Mouse (Mus musculus) CD4-positive helper T cell, adult 2 months (primary cell): Measurements from ENCODE around the gene Wwp2.

Experiments used
- DNase-seq: peaks from one replicate; pipeline ENCODE4 v3.0.0-alpha.2; 2012; ENCODE audit warnings: low read depth, missing footprints, low spot score

The Wwp2 gene

DNA sequence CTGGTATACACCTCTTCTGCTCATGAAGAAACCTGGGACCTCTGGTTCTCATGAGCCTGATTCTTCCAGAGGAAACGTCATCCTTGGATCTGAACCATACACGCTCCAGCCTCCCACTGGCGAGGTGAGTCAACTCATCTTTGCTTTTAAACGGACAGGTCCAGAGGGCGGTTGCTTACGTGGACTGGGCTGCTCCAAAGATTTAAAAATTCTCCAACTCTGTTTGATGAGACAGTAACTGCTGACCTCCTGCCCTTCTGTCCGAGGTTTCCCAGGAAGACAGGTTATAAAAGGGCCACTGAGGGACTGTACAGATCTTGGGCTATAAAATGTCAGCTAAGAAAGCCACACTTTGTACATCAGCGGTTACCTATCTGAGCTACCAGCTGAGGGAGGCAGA, 5.3 kb upstream of the Wwp2 start:
- DNase-seq: no peak

DNA sequence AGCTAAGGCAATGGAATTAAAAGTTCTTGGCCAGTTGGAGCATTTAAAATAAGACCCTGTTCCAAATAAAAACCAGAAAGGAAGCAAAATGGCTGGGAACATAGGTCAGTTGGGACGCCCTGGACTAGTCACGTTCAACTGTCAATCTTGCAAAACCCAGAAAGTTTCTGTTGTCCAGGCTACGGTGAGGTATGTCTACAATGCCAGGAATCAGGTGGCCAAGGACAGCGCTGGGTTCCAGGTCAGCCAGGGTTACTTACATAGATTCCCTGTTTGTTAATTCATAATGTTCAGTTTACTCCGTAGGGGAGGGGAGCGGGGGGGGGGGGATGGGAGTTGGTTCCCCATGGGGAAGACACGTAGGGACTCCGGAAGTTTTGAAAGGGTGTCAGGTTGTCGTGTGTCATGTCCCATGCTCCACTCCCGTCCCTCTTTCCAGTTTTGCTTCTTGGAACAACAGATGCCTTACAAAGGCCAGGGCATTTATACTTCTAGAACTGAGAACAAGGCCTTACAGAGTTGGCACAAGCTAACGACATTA, 674 bp upstream of the Wwp2 start:
- DNase-seq: no peak

DNA sequence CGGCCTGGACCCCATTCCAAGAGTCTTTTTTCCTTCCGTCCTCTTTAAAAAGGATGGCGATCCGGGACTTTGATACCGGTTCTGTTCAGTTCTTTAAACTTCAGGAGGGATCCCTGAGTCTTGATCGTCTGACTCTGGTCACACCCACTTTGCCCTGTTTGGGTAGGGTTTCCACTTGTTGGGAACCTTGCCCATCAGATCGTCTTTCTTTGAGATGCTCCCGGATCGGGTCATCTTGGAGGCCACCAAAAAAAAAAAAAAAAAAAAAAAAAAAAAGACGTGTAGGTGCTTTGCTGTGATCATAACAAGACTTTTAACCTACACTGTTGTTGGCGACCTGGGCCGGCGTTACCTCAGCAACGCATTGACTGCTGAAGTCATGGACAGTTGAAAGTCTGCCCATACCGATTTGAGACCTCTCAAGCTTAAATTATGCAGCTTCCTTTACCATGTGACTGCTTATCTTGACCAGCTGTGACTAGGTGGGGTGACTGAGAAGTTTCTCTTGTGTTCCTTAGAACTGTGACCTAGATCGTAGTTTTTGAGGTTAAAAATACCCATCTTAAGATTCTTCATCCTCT, 766 bp downstream of the Wwp2 start:
- peak; percentile 59 for DNase-seq

DNA sequence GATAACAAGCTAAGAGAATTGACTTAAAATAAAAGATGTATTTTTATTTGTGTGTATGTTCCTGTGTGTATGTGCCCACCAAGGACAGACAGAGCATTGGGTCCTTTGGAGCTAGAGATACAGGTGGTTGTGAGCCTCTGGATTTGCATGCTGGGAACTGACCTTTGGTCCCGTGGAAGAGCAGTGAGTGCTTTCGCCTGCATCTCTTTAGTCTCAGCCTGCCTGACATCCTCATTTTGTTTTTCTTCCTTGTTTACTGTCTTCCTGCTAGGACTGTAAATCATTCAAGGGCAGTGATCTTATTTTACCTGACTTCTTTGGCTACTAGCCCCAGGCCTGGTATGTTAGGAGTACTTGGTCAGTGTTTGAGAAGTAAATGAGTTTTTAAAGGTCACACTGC, 1.5 kb downstream of the Wwp2 start:
- no peak for DNase-seq

DNA sequence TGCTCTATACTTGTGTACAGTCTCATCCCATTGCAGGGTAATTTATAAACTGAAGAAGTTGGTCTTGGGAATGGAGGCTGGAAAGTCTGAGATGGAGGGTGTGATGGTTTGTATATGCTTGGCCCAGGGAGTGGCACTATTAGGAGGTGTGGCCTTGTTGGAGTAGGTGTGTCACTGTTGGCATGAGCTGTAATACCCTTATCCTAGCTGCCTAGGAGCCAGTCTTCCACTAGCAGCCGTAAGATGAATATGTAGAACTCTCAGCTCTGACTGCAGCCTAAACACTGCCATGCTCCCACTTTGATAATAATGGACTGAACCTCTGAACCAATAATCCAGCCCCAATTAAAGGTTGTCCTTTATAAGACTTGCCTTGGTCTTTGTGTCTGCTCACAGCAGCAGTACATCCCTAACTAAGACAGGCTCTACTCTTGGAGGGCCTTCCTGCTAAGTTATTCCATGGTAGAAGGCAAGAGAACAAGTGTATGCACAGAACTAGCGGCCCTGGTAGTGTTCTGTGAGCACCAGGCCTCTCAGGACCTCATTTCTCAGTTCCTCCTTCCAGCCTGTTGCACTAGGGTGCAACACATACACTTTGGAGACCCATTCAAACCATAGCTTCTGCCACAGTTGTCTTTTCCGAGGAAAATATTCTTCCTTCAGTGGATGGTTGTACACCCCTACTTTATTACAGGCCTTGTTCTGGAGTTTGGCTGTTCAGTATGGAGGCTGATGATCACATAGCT, 3.9 kb downstream of the Wwp2 start:
- no peak for DNase-seq

DNA sequence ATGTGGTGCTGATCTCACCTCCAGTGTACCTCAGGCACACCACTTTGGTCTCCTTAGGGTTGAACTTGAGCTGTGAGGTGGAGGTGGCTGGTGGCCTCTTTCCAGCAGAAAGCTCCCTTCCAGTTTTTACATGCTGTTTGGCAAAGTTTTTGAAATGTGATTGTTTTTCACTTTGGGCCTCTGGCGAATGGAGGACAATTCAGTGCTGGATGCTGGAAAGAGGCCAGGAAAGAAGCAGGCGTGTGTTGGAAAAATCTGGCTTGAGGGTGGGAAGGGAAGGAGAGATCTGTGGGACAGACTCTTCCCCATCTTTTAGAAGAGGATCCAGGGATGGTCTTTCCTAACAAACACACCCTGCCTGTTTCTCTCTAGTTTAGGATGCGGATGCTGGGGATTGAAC, 8.5 kb downstream of the Wwp2 start:
- no peak for DNase-seq

DNA sequence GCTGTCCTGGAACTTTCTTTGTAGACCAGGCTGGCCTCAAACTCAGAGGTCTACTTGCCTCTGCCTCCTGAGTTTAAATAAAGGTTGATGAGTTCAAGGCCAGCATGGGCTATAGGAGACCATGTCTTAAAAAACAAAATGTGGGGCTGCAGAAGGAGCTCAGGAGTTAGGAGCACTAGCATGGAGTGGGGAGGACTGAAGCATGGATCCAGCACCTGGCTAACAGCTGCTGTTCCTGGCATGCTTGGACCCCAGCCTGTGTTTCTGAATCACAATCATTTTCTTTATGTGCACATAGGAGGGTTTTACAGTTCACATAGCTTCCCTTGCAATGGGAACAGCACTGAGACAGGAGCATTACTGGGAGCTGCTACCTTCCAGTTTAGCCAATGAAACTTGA, 11.5 kb downstream of the Wwp2 start:
- DNase-seq: no peak

DNA sequence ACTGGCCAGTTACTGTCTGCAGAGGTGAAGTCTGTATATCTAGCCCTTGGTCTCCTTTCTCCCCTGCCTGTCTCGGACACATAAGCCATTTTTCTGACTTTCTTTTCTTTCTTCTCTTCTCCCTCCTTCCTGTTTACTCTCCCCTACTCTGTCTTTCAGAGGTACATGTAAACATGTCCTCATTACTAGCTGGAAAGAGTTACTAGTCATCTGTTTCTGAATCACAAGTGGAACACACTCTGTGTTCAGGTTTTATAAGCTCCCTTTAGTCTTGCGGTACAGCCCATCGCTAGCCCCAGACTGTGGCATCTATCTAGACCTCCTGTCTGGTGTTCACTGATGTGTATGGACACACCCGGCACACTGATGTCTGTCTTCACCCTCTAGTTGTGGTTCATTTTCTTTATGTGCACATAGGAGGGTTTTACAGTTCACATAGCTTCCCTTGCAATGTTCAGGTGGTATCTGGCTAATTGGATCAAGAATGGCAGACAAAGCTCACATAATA, 12.3 kb downstream of the Wwp2 start:
- no peak for DNase-seq

DNA sequence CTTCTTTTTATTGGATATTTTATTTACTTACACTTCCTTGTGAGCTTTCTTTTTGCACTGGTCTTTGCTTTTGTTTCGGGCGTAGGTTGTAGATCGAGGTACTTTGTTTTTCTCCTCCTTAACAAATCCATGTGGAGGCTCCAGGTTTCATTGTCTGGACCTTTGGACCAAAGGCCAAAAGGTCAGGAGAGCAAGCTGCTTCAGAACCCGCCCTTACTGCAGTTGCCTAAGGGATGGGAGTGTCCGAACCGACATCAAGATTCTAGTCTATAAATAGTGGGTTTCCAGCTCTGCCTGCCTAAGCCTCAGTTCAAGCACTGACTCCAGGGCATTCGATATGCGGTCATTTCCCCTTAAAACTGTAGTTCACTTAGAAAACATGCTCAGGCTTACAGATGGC, 13.0 kb downstream of the Wwp2 start:
- no peak for DNase-seq

DNA sequence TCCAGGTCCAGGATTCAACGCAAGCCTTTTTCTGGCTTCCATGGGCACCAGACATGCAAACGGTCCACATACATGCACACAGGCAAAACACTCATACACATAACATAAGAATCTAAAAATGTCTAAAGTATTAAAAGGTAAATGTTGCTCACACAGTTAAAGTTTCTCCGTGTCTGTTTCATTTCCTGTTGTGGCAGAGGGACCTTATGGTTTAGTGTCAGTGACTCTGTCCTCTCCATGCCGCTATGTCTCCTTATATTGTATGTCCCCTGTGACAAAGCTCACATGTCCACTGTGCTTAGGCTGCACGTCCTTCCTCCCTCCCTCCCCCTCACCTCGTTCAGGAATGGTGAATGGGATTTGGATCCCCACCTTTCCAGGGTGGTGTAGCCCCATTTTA, 13.5 kb downstream of the Wwp2 start:
- DNase-seq: no peak

DNA sequence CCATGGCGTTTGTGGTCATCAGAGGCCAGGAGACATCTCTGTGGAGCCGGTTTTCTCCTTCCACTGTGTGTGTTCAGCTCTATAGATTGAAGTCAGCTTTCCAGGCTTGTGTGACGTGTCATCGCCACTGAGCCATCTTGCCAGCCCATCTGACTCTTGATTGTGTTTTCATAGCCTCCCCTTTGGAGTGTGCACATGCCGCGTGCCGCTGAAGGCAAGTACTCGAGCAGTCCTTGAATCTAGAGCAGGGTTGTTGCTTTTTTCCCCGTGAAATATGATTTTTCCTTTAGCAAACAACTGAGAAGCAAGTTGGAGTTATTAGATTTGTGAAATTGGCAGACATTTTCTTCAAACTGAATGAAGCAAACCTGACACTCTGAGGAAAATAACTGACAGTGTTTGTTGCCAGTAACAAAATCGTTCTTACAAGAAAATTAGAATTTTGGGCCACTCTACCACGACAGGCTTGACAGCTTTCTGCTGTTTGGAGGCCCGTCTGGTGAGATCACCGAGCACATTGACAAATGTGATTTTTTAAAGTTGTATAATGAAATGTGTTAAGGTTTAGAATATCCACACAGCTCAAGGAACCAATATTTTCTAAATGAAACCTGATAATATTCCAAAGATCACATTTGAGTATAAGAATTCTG, 15.4 kb downstream of the Wwp2 start:
- DNase-seq: no peak

DNA sequence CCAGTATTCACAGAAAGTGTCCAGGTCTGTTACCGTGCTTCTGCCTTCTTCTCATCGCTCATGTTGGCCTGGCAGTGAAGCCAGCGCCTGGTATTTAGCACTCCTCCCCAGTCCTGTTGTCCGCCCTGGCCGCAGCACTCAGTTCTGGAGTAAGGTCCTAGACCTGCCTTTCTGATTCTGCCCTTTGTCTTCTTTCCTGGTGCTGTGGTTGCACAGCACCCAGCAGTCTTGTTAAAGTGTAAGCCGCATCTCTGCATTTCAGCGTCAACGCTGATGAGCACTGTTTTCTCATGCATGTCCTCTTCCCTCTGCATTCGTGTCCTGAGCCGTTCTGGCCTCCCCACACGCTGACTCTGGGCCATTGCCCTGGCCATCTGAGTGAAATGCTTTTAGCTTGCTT, 17.2 kb downstream of the Wwp2 start:
- DNase-seq: no peak

DNA sequence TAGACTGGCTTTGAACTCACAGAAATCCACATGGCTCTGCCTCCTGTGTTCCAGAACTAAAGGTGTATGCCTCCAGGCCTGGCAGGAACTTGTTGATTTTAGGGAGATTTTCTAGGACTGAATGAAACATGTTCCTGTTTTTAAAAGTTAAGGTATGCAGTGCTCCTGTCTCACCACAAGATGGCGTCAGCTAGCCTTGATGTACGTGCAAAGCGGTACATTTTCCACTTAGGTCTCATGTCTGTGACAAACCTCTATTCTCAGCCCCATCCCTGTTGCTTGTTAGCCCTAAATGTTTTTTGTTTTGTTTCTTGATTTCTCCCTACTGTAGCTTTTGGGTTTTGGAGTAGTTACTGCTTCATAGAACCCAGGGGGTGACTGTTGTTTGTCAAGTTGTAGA, 19.1 kb downstream of the Wwp2 start:
- DNase-seq: peak; percentile 54

DNA sequence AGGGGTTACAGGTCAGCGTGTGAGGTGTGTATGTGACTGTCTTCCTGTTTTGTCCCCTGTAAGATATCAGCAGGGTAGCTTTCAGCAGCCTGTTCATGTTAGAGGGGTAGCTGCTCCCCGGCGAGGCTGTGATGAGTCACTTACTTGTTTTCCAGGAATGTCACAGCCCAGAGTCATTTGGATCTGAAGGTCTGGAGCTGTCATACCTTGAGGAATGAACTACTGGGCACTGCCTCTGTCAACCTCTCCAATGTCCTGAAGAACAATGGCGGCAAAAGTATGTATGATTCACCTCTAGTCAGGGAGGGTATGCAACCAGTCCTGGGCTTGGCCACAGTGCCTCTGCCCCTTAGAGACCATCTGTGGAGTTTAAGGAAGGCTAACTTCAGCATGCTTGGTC, 21.6 kb downstream of the Wwp2 start:
- no peak for DNase-seq

DNA sequence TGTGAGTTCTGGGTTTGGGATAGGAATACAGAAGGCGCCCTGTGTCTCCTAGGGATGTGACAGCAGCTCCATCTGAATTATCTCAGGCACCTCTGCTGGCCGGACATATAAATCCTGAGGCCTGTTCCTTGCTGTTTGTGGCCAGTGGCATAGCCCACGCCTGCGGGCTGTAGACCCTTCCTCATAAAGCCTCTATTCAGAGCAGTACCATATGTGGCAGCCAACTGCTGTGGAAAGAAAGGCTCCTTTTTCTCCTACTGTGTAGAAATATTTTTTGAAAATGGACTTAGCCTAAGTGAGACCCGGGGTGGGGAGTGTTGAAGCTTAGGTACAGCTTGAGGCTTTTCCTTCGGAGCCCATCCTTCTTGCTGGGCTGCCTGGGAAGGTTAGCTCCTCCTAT, 22.1 kb downstream of the Wwp2 start:
- DNase-seq: no peak

DNA sequence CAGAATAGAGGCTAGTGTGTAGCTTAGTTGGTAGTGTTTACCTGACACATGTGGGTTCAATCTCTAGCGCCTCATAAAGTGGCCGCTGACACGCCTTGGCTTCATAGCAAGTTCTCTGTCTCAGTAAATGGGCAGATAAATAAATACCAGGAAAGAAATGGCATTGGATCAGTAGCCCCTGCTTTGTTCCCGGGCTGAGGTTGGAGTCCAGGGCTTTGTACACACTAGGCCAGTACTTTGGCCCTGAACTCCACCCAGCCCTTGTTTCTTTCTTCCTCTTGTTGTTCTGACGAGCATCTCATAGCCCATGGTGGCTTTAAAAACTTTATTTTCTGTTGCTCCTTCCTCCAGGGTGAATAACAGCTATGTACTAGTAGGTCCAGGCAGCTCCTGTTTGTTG, 26.3 kb downstream of the Wwp2 start:
- no peak for DNase-seq

DNA sequence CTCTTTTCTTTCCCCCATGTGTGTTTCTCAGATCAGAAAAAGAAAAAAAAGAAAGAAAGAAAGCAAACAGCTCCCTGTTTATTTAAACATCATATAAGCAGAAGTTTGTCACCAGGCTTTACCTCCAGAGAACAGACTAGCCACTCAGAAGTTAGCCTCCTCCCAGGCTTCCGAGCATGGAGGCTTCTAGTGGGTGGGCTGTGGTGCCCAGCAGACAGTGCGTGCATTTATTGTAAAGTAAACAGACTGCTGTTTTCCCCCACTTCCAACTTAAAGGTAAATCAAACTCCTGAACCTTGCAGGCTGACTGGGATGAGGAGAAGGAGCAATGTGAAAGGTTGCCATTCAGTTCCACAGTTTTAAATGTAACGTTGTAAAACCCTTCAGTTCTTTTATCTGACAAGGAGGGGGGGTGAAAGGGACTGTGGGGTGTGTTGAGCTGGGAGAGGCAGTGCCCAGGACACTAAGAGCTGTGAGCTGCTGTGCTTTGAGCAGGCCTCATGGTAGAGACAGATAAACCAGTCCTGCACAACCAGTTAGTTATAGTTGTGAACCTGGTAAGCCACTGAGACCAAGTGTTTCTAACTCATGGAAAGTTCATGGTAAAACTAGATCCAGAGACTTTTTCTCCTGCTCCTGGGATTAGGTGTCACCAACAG, 29.3 kb downstream of the Wwp2 start:
- no peak for DNase-seq

DNA sequence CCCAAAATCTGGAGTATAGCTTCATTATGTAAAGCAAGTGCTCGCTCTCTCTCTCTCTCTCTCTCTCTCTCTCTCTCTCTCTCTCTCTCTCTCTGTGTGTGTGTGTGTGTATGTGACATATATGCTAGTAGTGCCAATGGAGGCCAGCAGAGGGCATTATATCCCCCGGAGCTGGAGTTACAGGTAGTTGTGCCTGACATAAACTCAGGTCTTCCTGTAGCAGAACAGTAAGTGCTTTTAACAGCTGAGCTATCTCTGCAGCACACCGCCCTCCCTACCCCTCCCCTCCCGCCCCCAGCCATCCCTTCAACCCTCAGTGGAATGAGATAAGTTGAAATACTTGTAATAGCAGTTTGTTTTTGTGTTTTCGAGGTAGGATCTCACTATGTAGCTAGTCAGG, 30.5 kb downstream of the Wwp2 start:
- DNase-seq: no peak

DNA sequence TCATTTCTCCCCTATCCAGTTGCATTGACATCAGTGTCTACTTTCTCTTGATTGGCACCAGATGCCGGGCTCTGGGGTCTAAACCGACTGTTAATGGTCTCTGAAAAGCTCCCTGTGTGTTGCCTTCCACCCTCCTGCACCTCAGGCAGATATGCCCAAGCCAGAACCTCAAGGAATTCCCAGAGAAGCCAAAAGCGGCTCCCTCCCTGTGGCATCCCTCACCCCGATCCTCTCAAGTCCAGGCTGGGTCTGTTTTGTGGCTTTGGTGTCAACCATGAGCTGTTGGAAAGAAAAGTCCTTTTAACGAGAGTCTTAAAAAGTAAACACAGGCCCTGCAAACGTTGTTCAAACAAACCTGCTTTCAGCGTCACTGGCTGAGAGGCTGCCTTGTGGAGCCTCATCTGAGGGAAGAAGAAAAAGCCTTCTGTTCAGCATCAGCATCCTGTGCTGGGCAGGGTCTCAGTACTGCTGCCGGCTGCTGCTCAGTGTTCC, 32.7 kb downstream of the Wwp2 start:
- DNase-seq: no peak

DNA sequence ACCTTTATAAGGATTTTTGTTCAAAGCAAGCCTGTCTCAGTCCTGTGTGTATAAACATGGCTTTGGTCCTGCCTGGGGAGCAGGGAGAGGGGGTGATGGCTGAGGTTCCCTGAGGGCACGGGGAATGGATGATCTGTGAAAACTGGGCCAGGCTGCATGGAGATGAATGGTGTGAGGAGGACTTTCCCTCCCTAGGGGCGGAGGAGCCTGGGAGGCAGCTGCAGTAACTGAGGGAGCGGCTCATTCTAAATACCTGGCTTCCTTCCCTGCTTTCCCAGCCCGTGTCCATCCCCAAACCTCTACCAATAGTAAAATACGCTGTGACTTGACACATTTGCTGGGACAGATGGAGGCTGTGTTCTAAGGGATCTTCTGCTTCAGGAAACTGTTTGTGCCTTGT, 34.1 kb downstream of the Wwp2 start:
- DNase-seq: no peak

DNA sequence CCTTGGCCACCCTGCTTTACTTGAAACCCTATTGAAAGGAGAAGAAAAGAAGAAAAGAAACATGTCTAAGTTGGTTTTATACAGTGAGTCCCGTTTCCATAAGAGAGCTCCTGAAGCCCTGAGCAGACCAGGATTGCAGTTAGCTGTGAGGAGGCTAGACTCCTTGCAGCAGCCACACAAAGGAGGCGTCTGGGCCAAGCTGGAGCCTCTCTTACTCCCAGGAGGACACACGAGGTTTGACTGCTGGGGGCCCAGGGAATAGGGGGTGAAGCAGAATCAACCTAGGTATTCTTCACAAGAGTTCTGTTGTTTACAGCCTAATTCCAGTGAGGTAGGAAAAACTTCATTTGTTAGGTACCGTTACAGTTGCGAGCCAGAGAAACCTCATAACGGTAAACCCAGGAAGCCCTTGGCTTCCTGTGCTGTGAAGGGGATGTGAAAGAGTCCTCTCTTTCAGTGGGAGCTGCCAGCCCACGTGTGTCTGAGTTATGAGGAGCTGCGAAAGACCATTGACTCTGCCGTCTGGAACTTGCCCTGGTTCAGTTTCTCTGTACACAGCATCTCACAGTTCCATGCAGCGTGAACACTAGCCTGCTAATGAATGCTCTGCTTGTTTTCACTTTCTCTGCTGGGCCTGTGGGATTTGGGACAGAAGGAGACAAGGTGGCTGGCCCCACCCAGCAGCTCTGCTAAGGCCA, 36.4 kb downstream of the Wwp2 start:
- DNase-seq: no peak
